Mouse (Mus musculus) MN1 (cell line): Measurements from ENCODE around the gene Rslcan18.
"Not testable (repeated sequence)": the region's sequence is repeated elsewhere in the genome, so short reads cannot be mapped to it uniquely, and the experiment has no call there.

ENCODE experiments used
- DNase-seq: peaks from one replicate; pipeline ENCODE4 v3.0.0-alpha.2; 2016; ENCODE audit warnings: low spot score

Rslcan18 gene

GRCm38 (mm10) chr13:67116163-67116562 lies at the start of gene Rslcan18:
TSS of gene Rslcan18 (minus strand) at chr13:67116263.
- DNase-seq: not testable (repeated sequence)

GRCm38 (mm10) chr13:67128038-67128721 lies 12.1 kb upstream of the Rslcan18 start:
- peak; percentile 94 for DNase-seq

- DNase-seq: not testable (repeated sequence)
Measured at GRCm38 (mm10) chr13:67127507-67127906, 11.4 kb upstream of the Rslcan18 start.

GRCm38 (mm10) chr13:67124460-67124859 lies 8.4 kb upstream of the Rslcan18 start:
- DNase-seq: no peak

GRCm38 (mm10) chr13:67121360-67121759 lies 5.3 kb upstream of the Rslcan18 start, which contains the start of gene Zfp759:
TSS of gene Zfp759 (plus strand) at chr13:67121660.
- DNase-seq: not testable (repeated sequence)

- DNase-seq: no peak
Measured at GRCm38 (mm10) chr13:67113287-67113686, 2.8 kb downstream of the Rslcan18 start.

- no peak for DNase-seq
Measured at GRCm38 (mm10) chr13:67112096-67112495, 4.0 kb downstream of the Rslcan18 start.

GRCm38 (mm10) chr13:67108821-67109206 lies 7.2 kb downstream of the Rslcan18 start:
- DNase-seq: no peak

GRCm38 (mm10) chr13:67108194-67108820 lies 7.8 kb downstream of the Rslcan18 start, which contains the start of gene Gm28557:
TSS of gene Gm28557 (minus strand) at chr13:67108604.
- DNase-seq: peak; percentile 98

- DNase-seq: no peak
Measured at GRCm38 (mm10) chr13:67107681-67108080, 8.4 kb downstream of the Rslcan18 start.

GRCm38 (mm10) chr13:67097876-67098275 lies 18.2 kb downstream of the Rslcan18 start, which contains the start of gene Zfp708:
TSS of gene Zfp708 (minus strand) at chr13:67097976.
- DNase-seq: no peak

GRCm38 (mm10) chr13:67090154-67090553 lies 25.9 kb downstream of the Rslcan18 start:
- no peak for DNase-seq

- no peak for DNase-seq
Measured at GRCm38 (mm10) chr13:67081946-67082345, 34.1 kb downstream of the Rslcan18 start.

GRCm38 (mm10) chr13:67081142-67081713 lies 34.8 kb downstream of the Rslcan18 start:
- peak; percentile 80 for DNase-seq

- DNase-seq: no peak
Measured at GRCm38 (mm10) chr13:67077244-67077643, 38.8 kb downstream of the Rslcan18 start.

- DNase-seq: no peak
Measured at GRCm38 (mm10) chr13:67072786-67073185, 43.3 kb downstream of the Rslcan18 start.

GRCm38 (mm10) chr13:67065386-67065785 lies 50.7 kb downstream of the Rslcan18 start:
- no peak for DNase-seq

- no peak for DNase-seq
Measured at GRCm38 (mm10) chr13:67062427-67062826, 53.6 kb downstream of the Rslcan18 start.

GRCm38 (mm10) chr13:67060786-67061358 lies 55.2 kb downstream of the Rslcan18 start, which contains the start of gene Zfp712:
TSS of gene Zfp712 (minus strand) at chr13:67061170.
- DNase-seq: peak; percentile 97

GRCm38 (mm10) chr13:67060161-67060785 lies 55.8 kb downstream of the Rslcan18 start:
- peak; percentile 79 for DNase-seq
